Mouse (Mus musculus): ENCODE data around the gene Abhd15.

Gene Abhd15

DNA sequence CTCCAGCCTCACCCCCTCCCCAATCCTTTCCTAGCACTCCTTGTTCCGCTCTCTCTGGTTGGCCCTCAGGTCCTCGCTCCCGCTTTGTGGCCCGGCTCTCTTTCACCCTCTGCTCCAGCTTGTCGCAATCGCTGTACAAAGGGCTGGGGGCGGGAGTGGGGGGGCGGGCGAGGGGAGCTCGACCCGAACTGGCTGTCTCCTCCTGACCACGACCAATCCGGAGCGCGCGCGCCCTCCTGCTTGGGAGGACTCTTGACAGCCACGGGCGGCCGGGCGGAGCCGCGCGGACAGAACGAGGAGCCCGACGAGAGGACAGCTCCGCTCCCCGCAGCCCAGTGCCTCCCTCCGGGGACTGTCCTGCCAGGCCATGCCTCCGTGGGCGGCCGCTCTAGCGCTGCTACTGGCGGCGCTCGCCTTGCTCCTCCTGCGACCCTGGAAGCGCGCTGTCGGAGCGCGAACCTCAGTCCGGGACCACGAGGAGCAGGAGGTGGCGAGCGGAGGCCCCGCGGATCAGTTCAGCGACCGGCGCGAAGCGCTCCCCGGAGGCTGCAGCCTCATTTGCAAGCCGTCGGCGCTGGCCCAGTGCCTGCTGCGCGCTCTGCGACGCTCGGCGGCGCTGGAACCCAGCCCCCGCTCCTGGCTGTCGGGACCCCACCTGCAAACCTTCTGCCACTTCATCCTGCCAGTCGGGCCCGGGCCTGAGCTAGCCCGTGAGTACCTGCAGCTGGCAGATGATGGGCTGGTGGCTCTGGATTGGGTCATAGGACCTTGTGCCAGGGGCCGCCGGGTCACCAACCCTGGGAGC, at the start of gene Abhd15:
TSS of gene Abhd15 (plus strand) at position 290 of the 805 bp plus-strand sequence.
- DNase-seq (ENCODE audit: low spot score), result peak; percentile 87

DNA sequence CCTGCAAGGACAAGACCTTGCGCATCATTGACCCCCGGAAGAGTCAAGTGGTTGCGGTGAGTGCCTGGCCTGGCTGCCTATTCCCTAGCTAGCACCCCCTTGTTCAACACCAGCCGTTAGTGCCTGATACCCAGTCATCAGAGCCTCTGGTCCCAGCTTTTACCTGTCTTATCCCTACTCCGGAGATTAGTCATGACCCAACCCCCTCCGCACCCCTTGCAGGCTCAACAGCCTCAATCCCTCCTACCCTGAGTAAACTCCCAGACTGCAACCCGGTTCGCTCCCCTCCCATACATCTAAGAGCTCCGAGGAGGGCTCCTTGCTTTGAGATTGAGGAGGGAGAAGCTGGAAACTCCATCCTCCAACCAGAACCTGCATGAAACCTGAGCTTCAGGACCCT, 48.4 kb upstream of the Abhd15 start:
- no peak for DNase-seq (ENCODE audit: low spot score)

DNA sequence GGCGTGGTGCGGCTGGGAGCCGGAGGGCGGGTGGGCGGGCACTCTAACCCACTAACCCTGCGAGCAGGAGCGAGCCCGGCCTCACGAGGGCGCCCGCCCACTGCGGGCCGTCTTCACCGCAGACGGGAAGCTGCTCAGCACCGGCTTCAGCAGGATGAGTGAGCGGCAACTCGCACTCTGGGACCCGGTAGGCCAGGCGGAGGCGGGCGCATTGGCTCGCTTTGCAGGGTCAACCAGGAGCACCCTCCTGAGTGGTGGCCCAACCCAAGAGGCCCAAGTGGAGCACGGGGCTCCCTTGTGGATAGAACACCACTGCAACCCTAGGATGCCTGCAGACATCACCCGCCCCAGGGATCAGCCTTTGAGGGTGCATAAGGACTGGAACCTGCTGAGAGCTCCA, 47.8 kb upstream of the Abhd15 start:
- DNase-seq (ENCODE audit: low spot score), result peak; percentile 63

DNA sequence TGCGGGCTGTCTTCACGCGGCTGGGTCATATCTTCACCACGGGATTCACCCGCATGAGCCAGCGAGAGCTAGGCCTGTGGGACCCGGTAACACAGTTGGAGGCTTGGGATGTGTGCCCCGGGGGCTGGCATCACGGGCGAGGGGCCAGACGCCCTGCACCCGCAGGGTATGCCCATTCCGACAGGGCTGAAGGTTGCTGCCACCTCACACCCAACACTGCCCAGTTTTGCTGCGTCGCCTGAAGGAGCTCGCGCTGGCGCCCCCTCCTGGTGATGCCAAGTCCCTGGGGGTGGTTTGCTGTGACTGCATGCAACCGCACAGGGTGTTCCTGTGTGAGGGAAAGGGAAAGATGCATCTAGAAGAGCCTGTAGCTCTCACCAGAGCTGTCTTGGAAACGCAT, 47.1 kb upstream of the Abhd15 start:
- DNase-seq (ENCODE audit: low spot score), result peak; percentile 73

DNA sequence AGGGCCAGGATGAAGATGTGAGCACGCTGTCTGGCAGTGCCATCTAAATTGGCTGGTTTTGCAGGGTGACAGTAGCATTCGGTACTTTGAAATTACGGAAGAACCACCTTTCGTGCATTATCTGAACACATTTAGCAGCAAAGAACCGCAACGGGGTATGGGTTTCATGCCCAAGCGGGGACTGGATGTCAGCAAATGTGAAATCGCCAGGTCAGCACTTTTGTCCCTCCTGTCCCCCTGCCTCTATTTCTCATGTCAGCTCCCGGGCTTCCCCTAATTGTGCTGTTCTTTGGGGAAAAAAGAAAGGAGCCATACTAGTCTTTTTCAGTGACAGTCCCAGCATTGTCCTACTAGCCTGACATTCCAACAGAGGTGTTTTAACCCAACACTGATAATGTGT, 46.5 kb upstream of the Abhd15 start:
- DNase-seq (ENCODE audit: low spot score), result no peak

DNA sequence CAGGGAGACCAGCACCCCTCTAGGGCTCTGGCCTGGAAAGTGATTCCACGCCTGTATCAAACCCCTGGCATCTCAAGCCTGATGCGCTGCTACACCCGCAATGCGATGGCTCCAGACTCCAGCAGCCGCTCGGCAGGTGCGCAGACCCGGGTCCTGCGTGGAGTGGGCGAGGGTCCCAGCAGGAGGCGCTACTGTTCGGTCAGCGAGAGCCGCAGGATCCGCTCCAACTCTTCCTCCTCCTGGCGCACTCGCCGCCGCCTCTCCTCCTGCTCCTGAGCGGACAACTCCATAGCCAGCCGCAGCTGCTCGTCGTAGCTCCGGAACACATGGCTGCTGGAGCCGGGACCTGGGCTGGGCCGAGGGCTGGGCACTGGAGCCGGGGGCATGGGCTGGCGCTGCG, 43.5 kb upstream of the Abhd15 start:
- DNase-seq (ENCODE audit: low spot score), result no peak

DNA sequence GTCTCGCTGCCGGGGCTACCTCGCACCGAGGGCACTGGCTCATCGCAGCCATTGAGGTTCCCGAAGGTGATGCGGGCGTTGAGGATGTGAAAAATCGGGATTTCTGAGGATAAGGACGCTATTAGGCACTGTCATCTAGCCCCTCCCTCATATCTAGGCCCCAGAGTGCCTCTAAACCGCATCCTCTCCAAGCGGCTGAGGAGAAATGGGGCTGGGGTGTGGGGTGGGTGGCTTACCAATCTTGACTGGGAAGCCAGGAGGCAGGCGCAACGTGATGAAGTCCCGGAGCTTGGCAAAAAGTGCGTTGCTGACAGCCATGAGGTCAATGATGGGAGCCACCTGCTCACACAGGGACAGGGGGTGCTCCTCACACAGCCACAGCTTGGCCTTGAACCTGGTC, 42.1 kb upstream of the Abhd15 start:
- DNase-seq (ENCODE audit: low spot score), result no peak

DNA sequence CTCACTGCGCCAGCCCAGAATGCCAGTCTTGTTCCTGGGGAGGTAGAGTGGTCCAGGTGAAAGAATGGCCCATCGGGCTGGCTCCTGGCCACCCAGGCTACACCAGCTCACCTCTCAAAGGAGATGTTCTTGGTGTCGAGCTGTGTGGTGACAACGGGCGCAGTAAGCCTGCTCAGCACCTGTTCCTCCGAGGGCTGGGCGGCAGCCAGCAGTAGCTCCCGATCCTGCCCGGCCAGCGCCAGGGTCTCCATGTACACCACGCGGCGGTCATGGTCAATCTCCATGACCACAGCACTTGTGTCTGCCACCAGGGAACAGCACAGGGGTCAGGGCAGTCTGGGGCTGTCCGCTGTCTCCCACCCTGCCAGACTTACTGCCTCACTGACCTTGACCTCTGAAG, 38.7 kb upstream of the Abhd15 start:
- no peak for DNase-seq (ENCODE audit: low spot score)

DNA sequence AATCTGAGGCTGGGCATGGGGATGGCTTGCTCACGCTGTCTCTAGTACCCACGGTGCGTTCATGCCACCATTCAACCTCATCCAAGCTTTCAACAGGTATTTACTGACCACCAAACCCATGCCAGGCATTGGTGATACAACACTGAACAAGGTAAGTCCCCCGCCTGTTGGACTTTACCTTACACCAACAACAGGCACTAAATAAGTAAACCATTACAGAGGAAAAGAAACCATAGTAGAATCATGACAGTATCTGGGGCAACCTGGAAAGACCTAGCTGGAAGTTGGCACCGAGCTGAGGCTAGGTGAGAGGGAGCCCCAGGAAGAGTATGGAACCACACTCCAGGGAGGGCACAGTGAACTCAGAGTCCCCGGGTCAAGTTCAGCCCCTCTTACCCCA, 38.0 kb upstream of the Abhd15 start:
- DNase-seq (ENCODE audit: low spot score), result no peak

DNA sequence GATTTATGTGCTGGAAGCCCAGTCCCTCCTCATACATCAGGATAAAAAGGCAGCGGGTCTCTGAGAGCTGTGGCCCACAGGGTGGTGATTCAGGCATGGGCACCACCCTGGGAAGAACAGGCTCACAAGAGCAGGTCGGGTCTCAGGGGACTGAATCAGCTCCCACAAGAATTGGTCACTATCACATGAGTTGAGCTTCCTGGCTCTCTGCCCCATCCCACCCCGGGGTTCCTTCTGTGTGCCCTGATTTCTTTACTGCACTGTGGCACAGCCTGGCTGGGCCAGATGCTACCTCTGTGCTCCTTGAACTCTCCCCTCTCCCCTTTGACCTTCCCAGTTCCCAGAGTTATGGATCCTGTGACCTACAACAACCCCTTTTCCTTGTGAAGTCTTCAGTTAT, 31.9 kb upstream of the Abhd15 start:
- no peak for DNase-seq (ENCODE audit: low spot score)

DNA sequence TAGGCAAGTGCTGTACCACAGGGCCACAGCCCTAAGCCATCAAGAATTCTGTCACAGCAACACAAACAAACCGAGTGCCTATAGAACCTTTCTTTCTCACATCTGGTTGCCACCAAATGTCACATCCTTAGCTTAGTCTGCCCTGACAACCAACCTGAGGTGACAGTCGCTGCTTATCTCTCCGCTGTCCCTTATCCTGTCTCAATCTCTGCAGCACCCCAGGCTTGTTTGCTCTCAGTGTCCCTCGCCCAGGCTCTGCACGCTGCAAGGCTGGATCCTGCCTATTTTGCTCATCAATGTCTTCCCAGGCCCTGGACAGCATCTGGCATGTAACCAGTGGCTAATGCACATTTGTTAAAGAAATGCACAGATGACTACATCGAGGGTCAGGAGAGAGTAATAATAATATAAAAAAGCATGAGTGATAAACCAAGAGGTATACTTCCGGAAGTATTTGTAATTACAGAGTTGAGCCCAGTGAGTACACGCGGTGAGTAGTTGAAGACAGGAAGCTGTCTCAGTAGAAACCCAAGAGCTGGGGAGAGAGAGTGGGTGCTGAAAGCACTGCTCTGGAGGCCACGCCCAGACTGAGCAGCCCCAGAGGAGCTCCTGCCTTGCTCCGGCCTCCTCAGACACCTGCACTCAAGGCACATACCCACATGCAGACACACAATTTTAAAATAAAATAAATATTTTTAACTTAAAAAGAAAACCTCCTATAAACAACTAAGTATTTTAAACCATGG, 31.2 kb upstream of the Abhd15 start:
- no peak for DNase-seq (ENCODE audit: low spot score)

DNA sequence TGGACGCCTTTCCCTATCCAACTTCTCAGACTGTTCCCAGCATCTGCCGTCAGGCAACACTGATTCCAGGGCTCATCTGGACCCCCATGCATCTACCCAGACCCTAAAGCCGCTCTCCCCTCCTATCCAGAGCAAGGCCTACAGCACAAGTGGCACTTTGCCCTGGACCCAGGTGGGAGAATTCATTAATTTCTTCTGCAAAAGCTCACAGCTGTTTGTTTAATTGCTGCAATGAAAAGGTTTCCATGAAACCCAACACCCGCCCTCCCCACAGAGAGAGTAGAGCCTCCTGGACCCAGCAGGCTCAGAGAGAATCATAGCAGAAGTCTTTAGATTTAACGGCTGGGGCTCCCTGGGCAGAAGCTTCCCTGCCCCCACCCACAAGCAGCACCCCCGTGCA, 29.7 kb upstream of the Abhd15 start:
- no peak for DNase-seq (ENCODE audit: low spot score)

DNA sequence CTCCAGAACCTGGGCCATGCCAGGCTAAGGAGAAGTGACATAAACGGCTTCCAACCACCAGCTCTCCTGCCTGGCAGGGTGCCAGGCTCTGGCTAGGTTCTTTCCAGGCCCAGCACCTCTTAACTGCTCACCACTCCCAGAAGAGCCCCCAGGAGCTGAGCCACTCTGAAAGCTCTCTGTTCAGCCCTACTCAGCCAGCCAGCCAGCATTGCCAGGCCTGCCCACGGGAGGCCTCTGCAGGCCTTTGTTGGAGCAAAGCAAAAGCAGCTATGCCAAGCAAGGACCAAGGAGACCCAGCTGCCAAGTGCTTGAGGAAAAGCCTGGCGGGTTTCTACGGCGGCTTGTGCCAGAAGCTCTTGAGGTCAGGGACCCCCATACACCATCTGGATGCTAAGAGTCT, 28.1 kb upstream of the Abhd15 start:
- DNase-seq (ENCODE audit: low spot score), result no peak

DNA sequence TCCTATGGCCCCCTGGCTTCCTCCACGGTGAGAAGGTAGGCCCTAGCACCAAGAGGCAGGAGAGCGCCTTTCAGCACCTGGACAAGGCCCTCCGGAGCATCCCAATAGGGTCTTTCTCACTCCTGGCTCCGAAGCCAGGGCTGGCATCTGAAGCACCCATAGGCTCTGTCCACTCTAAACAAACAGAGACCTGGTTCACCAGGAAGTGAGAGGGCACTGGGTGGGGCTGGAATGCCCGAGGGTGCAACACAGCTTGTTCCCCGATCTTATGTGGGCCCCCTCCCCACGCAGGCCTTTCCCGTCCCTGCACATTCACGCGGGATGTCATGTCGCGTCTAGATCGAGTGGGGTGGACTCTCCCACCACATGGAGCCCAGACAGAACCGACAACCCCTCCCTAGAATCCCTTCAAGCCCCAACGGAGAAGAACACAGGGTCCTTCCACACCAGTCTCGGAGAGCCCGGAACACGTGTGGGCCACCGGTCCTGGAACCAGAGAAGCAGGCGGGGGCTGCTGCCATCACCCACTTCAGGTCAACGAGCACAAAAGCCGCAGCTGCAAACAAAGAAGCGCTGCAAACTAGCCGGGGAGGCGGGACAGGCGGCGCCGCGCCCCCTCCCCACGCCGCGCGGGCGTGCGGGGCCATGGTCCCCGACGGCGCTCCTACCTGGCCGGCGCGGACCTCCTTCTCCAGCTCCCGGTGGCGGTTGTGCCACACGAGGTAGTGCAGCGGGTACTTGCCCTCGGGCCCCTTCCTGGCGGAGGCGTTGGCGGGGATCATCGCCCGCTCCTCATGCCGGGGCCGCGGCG, 25.9 kb upstream of the Abhd15 start:
- peak; percentile 46 for DNase-seq (ENCODE audit: low spot score)

DNA sequence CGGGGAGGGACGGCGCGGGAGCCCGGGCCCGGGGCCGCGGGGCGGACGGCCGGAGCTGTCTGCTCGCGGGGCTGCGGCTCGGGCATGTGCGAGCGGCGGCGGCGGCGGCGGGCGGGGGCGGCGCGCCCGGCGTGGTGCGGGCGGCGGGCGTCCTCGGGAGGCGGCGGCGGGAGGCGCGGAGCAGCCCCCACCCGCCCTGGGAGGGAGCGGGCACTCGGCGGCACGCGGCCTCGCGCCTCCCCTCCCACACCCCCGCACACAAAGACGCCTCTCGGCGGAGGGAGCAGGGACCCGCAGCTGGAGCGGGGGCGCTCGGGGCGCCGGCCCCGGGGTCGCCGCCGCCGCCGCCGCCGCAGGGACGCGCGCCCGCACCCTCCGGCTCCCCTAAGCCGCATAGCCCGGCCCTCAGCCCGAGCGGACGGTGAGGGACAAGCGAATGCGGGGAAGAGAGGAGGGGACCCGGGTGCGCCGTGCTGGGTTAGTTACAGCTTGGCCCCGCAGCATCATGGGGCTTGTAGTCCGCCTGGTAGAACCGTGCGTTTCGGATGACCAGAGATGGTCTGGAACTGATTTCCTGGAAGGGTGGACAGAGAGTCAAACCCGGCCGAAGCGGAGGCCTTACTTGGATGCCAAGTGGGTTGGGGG, 25.2 kb upstream of the Abhd15 start, which contains the start of gene Ankrd13b:
TSS of gene Ankrd13b (minus strand) at position 88 of the 645 bp plus-strand sequence.
- peak; percentile 91 for DNase-seq (ENCODE audit: low spot score)

DNA sequence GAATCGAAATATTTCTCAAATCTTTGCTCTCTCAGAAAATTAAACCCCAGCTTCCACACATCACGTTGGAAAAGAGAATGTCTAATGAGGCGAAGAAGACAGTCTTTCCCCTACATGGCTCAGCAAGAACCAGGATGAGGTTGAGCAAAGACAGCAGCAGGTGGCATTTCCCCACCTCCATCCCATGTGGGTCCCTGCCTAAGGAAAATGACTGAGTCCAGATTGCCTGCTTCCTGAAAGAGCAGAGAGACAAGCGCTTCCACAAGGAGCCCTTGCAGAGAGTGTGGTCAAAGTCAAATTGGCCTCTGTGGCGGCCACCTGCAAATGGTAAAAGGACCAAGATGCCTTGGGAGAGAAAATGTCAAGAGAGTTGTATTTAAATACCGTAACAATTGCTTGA, 24.5 kb upstream of the Abhd15 start:
- no peak for DNase-seq (ENCODE audit: low spot score)

DNA sequence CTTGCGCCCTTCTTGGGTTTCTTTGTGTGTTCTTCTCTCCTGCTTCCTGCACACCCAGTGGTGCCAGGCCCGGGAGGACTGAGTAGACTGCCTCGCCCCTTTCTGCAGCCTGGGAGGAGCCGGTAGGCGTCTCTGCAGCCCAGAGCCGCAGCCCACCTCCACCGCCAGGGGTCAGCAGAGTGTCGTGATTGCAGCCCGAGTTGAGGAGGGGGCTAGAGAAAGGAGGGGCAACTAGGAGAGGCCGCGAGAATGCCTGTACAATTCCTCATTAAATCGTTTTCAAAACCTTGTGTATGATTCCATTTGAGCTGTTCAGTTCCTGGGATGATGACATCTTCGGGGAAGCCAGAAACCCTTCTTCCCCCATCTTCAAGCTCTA, 23.8 kb upstream of the Abhd15 start:
- DNase-seq (ENCODE audit: low spot score), result peak; percentile 98

DNA sequence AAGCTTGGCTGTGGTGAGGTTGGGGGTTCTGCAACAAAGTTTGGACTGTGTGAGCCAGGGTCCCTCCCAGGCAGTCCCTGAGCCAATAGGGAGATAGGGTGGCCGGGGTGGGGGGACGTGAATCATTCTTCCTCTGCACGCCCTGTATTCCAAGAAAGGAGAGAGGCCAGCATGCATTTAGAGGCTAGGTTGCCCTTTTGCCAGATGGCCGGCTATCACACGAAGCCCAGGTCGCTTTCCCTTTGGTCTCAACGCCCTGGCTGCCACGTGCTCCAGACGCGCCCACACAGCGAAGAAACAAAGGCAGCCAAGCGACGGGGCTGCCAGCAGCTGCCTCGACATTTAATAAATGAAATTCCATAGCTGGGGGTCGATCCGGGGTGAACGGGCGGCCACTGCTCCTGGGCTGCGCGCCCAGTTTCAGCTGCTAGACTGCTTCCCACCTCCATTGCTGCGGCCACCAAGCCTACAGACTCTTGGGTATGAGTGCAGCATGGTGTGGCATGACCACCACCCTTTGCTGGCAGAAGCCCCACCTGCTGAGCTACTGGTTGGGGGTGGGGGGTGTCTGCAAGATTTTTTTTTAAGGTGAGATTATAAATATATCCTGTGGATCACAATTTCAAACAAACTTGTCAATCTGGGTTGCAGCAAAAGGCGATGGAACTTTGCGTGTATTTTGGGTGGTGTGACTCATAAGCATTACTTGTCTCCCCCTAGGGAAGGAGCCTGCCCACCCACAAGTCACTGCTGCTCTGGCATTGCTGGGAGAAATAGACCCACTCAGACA, 23.2 kb upstream of the Abhd15 start:
- peak; percentile 90 for DNase-seq (ENCODE audit: low spot score)

DNA sequence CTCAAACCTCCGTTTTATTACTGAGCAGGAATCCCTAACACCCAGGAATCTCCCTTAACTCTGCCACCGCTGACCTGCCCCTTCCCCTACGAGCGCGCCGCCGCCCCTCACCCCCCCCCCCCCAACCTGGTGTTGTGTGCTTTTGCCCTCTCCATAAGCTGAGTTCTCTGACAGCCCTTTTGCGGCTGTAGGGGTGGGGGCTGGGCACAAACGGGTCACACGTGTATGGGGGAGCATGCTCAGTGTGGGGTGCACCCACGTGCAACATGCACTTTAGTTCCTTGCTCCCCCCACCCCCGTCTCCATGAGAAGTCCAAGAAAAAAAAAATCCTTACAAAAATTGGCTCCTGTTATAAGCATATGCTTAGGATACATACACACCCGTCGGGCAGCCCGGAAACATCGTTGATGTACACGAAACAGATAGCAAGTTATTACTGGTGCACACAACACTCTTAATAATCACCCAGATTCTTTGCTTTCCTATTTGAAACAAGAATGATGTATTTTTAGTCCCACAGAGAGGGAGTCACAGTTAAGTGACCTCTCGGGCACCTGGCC, 22.5 kb upstream of the Abhd15 start:
- DNase-seq (ENCODE audit: low spot score), result no peak

DNA sequence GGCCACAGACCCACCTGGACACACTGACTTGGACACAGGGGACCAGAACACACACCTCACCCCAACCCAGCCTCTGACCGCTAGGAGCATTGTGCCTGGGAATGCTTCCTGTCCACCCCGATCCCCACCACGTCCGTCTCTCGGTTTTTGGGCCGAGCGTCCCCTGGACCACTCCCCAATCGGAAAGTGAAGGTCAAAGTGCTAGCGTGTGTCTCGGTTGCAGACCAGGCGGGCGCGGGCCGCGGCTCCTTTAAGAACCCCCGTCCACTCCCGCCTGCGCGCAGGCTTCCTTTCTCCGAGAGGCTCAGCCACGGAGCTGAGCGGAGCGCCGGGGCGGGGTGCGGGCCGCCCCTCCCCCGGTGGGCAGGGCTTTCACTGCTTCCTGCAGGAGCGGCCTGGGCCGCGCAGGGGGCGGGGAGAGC, 22.0 kb upstream of the Abhd15 start:
- DNase-seq (ENCODE audit: low spot score), result peak; percentile 94

All from embryo, embryonic 10.5 days (tissue).